In the genomic region with DNA sequence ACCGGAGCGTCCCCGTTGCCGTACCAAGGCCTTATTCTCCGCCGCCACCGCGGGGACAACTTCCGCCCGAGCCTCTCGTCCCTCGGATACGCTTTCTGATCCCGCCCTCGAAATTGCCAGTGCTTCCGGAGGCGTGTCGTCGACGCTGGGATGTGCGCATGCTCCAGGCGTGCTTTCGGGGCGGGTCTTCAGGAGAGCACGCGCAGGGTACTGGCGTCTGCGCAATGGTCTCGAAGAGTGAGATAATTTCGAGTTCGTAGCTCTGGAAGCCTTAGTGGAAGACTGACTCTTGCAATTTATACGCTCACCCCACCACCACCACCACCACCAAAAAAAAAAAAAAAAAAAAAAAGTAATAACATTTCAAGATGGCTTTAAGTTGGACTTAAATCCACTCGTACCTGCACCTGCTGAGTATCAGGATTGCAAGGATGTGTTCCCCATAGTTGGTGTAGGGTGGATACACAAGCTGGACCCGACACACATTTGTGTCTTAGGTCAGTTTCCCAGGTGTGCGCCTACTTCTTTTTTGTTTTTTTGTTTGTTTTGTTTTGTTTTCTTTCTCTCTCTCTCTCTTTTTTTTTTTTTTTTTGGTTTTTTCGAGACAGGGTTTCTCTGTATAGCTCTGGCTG, we compare ENCODE assay signal across 8 mouse cellular contexts. TPM values are rescaled to one million over a fixed set of nuclear protein-coding genes. Genes with fewer than 3 reads are reported as not detected.
DNase-seq lines count a peak whose midpoint lies in the region; ATAC-seq and TF ChIP-seq lines count a peak whose summit lies in the region.

A gene (minus strand): TSS at position 94 of the 632 bp plus-strand sequence.

- peak; percentile 95 for DNase-seq in gastrocnemius, postnatal 10 days
- peak; percentile 98 for DNase-seq in induced T-regulatory cell, adult 2 months (ENCODE audit: low read depth)
- peak; percentile 90 to 96 for DNase-seq in left cerebral cortex, adult 9 months (ENCODE audit: low spot score in 2 of 2)
- DNase-seq in right cerebral cortex, postnatal 14 days: peak; percentile 95
- DNase-seq in urinary bladder, postnatal 36 days (ENCODE audit: low spot score in 2 of 2): peak; percentile 93 to 96

- ATAC-seq in activated CD4-positive, CD25-positive, alpha-beta regulatory T cell, adult 4 months: peak; percentile 92
- peak; percentile 98 for ATAC-seq in megakaryocyte progenitor cell, adult 5-6 weeks (replicated peaks; ENCODE audit: poor library complexity)

- H3K27ac ChIP-seq in cortical plate, adult 2 months (ENCODE audit: insufficient read depth, low read length): 0 out of 2 replicates have a peak within 1 kb of the TSS, but pooled peaks have one; percentile 25

- peak within 1 kb of the TSS; percentile 61 for H3K4me3 ChIP-seq in cortical plate, adult 2 months (ENCODE audit: insufficient read depth, low read length)

- peaks cover 11% of the 10 kb centered on the region for H3K4me1 ChIP-seq in cortical plate, adult 2 months (ENCODE audit: control insufficient read depth, insufficient read depth, low read length)

- TF ChIP-seq POLR2A in cortical plate, adult 2 months (IDR thresholded peaks at IDR 0.05; ENCODE audit: extremely low read depth, insufficient read depth, low read length): peak; percentile 87

- TF ChIP-seq CTCF in cortical plate, adult 2 months (IDR thresholded peaks at IDR 0.05; ENCODE audit: extremely low read depth, insufficient read depth, low read length): no peak

RNA-seq across cellular contexts. Expression of the gene that starts here (rescaled TPM):
- 10 to 100 TPM; 16.4 TPM for polyA plus RNA-seq in activated CD4-positive, CD25-positive, alpha-beta regulatory T cell, adult 4 months (2017; shearing (Covaris generic))
- 21.1 and 21.5 TPM in 2 replicates for polyA plus RNA-seq in cortical plate, adult 2 months (2012; rRNA removed)
- total RNA-seq in gastrocnemius, postnatal 10 days (2021): 10 to 100 TPM; 16.8 to 21.0 TPM
- 8.0 and 8.8 TPM in 2 replicates for total RNA-seq in megakaryocyte progenitor cell, adult 5-6 weeks (2015)
- 8.0 and 10.5 TPM in 2 replicates for total RNA-seq in megakaryocyte progenitor cell, adult 5-6 weeks (2017)

Comparison
In these comparisons a context has a peak if more than half of its experiments do, and no peak if none do; other contexts are left out.
1. Peak in every context shown above with its lines: DNase-seq, ATAC-seq, H3K4me3 ChIP-seq and H3K27ac ChIP-seq.